Mouse (Mus musculus) embryo, embryonic 10 days (tissue): ENCODE data around the gene Gm13090.
A peak's percentile ranks its signal among the peaks of the same experiment; 100 is the strongest.

Experiments
- DNase-seq: peaks from one replicate; pipeline ENCODE4 v3.0.0-alpha.2; 2015; ENCODE audit warnings: low spot score

Gm13090 gene

DNA sequence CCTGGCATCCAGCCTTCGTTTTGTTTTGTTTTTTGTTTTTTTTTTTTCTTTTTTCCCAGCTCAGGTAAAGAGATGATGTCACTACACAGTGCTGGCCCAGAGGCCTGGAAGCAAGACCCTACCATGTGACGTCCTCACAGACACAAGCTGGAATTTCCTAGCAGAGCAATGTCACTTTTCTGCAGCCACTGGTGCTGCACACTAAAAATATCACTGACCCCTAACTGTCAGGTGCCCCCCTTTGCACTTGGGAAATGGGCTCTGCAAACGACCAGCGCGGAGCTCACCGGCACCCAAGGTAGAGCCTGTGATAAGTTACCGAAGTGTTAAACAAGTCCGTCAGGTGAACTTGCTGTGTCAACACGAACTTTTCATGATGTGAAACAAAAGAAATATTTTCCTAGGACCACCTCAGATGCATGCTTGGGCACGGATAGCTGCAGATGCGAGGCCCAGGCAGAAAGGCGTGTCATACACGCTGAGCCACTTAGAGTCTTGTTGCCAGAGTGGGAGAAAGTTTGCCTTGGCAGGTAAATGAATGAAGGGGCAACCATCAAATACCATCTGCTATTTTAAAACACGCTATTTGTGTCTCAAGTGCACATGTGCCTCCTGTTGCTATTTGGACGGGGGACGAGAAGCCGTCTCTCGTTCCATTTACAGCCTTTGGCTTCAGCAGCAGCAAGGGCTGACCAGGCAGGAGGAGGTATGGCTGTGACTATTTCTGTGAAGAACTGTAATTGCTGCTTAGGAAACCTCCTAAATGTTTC is 7.1 kb downstream of the Gm13090 start:
- DNase-seq: no peak

DNA sequence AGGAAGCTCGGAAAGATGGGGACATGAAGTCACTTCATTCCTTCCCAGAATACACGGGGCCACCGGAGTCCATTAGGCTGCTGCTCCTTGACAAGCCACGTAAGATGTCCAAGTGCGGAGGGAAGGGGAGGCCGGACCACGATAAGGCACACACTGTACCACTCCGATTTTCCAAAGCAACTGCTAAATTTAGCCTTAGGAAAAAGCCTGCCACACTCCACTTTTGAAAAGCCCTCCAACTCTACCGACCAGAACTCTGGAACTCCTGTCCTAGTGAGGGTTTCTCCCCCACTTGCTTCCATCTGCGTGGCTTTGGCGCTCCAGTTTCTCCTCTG is 7.7 kb downstream of the Gm13090 start:
- no peak for DNase-seq

DNA sequence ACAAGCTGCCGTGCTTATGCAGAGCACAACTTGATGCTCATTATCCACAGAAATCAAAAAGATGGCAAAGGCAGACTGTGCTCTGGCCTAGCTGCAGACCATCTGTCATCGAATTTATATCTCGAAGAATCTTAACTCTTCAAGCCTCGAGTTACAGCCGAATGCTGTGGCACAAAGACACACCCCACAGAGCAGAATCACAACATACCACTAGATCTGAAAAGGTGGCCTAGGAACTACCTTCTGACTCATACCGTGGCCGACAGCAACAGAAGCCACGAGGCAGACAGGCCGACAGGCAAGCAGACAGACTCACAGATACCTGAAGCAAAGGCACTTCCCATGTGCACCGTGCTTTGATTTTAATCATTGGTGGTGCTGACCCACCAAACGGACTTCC is 14.3 kb downstream of the Gm13090 start:
- no peak for DNase-seq

DNA sequence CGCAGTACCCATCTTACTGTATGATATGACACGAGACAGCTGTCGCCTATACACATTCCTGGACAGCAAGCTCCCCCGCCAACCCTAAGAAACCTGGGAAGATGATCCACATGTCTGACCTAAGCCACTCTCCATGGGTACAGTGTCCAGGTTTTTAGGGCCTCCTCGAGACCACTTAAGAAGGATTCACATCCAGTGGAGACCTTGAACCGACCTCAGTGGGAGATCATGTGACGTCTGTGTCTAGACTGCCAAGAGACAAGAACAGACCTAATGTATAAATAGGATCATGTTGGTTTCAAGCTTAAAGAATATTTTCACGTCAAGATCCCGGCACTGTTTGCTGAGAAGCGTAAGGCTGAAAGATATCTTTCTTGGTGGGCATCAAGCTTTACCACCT is 14.8 kb downstream of the Gm13090 start:
- no peak for DNase-seq

DNA sequence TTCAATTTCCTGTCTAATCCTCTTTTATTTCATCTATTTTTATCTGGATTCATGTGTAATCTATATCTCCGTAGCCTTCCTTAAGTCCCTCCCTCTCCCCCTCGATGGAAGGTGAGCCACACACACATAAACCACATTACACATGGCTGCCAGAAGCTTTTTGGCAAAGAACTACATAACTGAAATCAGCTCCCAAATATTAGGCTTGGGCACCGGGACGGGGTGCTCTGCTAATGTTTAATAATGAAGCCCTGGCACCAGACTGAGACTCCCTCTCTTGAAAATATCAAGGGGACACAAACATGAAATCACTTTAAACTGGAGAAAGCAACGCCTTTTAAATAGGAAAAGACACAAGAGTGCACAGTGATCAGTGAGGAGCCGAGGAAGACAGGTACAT is 16.5 kb downstream of the Gm13090 start:
- no peak for DNase-seq

DNA sequence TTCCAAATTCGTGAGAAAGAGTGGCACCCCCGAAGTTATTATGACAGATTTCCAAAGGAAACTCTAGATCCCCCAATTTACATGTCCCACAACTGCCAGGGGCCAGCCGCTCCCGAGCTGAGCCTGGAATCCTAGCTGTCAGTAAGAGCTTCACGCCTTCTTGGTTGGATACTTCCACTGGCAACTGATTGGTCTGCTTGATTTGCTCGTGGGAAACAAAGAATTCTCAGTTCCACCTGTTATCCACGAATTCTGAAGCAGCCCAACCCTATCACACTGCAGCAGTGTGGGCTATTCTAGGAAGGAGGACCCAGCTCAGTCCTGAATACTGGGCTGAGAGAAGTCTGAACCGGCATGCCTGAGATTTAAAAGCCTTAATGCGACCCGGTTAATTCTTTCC is 17.1 kb downstream of the Gm13090 start:
- DNase-seq: no peak

DNA sequence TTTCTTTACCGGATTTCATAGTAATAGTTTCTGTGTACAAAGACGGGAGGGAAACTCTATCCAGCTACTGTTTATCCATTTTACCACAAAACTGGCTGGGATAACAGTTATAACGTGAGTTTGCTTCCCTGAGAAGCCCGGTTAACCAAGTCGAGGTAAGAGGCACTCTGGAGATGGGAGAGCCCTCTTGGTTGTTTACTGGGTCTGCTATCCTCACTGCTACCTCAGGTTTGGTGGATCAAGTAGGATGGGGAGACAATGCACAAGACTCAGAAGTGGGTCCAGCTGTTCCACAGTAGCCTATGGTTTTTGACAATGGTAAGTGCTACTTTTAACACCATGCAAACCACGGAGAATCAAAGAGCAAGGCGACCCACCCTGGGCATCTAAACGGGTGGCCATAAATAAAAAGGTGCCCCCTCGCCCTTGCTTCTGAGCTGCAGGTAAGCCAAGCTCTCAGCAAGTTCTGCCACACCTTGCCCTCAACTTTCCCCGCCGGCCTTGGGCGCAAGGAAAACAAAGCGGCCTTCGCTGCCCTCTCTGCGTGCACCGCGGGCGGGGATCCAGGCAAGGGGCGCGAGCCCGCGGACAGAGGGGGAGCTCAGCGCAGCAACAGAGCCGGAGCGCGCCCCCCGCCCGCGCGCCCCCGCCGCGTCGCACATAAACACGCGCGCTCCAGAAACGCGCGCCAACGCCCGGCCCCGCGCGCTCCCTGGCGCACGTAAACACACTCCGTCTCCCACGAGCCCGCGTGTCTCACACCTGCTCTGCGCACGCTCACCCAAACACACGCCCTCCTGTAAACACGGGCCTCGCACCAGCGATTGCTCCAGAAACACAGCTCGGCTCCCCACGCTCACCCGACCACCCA is 18.0 kb downstream of the Gm13090 start:
- DNase-seq: peak; percentile 72

DNA sequence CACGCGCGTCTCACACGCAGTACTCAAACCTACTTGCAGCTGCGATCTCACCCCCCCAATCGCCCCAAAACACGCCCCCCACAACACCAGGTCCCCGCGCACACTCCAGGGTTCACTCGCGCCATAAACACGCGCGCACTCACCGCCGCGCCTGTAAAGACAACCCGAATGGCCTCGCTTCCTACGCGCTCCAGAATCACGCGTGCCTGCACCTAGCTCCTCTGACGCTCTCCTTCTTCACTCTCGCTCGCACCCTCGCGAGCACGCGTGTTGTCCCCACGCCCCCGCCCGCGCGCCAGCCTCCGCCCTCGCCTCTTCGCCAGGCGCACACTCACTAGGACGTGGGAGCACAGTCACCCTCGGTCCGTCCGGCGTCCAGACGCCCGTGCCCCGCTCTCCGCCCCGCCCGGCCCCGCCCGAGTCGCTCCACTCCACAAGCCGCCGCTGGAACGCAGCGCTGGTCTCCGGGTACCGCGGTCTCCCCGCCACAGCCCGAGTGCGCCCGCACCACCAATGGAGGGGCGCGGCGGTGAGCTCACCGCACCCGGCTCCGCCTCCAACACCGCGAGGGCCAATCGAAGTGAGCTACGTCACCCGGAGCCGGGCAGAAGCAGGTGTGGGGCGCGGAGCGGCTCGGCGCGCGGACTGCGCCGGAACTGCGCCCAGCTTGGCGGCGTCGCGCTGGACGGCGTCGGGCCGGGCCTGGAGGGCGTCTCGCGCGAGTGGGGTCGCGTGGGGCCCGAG is 18.8 kb downstream of the Gm13090 start:
- peak; percentile 97 for DNase-seq

DNA sequence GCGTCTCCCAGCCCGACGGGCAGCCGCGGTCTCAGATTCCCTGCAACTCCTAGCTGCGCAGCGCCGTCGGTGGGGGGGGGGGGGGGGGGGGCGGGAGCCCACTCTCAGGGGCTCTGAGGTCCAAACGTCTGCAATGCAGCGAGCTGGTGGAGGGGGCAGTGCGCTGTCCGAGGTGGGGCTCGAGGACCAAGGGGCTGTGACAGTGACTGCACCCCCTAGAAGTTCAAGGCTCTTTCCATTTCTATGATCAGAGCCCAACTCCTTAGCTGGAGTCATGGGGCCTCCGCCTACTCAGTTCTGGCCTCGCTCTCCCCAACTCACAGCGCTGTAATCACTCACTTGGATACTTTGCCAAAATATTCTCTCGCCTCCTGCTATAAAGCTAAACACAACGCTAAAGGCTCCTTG is 19.5 kb downstream of the Gm13090 start:
- DNase-seq: peak; percentile 11

DNA sequence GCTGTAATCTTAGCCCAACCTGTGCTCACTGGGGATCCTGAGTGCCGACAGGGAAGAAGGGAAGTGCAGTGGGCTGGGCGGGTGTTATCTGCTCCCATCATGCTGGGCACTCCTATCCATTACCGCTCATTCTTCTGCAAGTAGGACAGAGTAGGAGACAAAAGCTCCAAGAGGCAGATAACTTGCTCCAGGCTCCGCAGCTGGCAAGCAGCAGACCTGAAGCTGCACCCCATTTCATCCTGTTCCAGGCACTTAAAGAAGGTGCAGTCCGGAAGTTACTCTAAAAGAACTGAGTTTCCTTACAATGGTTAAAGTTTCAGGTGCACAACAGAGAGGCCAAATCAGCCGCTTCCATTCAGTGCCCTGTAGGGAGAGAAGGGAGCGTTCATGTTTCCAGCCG is 21.9 kb downstream of the Gm13090 start:
- DNase-seq: no peak

DNA sequence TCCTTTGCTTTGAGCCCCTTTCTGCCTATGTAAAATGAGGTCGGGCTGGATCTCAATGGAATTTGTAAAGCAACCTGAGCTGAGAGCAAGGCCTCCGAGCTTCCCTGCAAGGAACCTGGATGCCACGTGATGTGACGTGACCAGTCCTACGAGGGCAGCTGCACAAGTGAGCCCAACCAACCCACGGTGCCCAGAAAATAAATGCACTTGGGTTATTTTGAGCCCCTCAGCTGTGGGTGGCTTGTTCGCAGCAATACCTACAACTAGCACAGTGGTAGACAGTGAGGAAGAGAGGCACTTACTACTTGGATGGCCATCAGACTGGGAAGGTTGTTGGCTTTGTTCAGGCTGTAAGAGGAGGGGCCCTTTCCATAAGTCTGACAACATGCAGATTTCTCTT is 25.2 kb downstream of the Gm13090 start:
- DNase-seq: no peak

DNA sequence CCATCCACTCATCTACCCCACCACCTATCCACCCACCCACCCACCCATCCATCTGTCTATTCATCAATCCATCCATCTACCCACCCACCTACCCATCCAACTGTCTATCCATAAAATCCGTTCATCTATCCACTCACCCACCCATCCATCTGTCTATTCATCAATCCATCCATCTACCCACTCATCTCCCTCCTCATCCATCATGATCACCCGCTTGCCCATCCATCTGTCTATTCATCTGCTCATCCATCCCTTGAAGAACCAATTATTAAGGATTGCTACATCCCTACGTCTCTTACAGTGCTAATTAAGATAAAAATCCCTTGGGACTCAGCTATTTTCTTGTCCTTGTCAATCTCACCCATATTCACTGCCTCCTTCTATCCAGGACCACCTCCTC is 29.5 kb downstream of the Gm13090 start:
- no peak for DNase-seq

DNA sequence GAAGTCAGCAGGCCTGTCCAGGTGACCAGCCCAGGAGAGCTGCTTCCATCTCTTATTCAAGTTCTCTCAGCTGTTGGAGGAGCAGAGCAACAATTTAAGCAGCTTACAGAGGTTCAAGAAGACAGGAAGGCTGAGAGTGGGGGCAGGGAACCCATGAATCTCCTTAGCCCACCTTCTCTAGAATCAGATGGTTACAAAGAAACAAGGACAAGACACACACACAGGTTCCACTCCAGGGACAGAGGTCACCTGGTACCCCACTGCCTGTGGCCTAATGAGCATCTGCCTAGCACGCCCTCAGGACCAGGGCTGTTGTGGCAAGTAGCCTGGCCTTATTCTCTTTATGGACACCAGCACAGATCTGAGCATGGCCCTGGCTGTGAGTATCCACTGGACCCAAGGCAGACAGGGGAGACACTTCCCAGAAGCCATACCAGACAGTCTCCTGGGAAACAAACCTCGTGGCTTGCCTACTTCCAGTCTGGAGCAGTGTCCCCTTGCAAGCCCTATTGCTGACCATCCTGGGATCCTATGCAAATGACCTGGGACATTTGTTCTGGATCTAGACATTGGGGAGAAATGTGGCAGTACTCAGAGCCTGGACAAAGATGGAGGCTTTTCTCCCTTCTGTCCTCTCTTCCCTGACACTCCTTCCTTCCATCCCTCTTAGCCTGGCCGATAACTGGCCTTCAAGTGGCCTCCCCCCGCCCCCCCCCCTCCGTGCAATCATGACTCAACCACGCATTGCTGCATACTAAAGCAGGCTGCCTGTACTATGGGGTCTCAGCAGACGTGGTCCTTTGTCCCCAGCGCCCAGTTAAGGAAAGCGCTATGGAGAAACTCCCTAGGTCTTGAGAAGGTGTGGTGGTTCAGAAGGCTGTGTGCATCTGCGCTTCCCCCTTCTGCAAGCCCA is 38.5 kb downstream of the Gm13090 start:
- peak; percentile 64 for DNase-seq

DNA sequence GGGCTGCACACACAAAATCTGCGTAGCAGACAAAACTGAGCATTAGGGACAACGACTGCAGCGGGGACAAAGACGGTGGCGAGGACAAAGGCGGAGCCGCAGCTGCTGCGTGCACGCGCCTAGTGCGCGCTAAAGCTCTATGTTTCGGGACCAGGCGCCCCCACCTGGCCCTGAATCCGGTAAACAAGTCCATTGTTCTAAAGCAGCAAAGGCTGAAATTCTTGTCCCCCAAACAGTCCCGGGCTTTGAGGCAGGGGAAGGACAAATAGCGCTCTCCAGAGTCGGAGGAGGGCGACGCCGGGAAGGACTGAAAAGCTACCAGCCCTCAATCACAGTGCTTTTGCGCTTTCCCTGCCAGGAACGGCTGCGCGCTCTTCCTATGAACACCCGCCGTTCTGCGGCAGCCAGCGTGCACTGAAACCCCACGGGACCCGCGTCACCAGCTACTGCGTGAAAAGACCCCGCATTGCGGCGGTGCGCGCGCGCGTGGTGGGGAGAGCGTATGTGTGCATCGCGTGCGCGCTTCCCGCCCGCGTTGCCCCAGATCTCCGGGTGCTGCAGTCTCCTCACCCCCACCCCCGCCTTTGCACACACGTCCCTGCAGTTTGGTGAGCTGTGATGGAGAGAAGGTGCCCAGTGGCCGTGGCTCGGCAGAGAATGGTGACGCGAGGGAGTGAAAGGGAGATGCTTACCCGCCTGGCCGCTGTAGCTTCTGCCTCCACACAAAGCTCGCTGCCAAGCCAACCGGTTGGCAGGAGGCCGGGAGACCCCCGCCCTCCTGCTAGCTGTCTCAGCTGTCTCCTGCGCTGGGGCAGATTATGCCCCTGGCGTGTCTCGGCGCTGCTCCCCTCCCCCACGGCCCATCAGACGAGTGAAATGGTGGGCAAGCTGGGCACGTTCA is 39.5 kb downstream of the Gm13090 start:
- DNase-seq: peak; percentile 92

DNA sequence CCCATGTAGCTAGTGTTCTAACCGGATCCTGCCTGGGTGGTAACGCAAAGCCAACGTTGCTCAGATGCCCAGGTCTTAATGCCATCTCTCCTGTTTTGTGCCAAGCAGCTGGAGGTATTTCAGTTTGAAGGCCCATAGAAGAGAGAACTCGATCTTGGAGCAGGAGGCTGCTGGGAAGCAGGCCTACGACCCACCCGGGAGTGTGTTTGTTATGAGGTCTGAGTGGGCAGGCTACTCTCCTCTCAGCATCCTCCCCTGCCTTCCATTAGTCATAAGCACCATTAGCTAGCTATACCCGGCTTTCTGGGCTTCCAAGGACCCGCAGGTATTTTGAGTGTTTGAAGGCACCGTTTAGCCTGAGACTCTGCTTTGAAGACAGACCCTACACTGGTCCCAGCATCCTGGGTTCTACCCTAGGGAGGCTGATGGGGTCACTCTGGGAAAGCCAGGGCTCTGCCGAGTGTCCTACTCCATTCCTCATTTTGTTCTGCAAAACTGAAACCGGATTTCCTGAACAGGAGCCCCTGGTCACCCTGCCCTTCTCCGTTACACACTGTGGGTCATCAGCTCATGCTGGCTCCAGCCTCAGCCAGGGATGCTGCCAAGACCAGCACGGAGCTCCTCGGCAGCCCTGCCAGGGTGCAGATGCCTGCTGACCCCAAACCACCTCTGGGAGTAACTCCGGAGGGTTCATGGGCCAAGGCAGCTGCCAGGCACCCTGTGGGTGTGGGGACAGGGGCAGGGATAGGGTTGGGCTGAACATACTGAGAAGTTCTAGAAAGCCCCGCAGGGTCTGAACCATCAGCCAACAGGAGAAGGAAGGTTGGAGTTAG is 40.6 kb downstream of the Gm13090 start:
- no peak for DNase-seq

DNA sequence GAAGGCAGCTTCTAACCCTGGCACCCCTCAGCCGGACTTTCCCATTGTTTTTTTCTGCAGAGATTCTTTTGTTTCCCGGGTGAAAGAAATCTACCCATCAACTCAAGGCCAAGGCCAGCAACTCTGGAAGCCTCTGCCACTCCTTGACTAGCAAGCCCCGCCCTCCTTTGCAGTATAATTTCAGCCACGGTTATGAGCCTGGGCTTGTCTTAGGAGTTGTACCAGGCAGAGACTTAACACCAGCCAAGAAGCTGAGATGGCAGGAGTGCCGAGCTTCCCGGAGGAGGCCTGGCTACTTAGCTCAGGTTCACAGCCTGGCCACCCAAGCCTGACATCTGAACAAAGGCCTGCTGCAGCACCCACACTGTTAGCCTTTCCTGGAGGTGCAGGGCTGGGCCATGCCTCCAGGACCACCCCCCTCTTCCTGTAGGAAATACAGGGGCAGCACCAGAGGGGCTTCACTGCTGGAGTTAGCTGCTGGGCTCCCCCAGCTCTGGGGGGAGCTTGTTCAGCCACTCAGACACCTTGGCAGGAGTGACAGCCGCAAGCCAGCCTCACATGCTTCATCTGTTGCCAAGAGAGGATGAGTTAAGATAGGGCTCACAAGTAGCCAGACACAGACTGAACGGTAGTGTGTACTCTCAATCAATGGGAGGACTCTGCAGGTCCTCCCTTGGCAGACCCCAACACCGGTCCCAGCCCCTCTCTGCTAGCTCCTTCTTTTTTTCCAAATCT is 41.6 kb downstream of the Gm13090 start:
- no peak for DNase-seq

DNA sequence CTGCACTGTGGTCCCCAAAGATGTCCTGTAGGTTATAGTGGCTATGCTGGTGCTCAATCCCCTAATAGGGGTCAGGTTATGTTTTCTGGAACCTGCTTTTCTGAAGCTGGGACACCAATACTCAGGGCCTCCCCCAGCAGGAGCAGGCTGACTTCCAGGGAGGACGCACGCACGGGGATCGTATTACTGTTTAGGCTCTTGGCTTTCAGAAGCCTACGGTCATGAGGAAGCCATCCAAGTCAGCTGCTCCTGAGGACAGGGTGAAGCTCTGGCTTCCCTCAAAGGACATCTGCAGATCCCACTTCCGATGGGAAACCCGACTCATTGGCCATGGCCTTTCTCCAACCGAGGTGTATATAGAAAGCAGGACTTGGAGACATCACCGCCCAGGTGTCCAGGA is 43.1 kb downstream of the Gm13090 start:
- DNase-seq: no peak

DNA sequence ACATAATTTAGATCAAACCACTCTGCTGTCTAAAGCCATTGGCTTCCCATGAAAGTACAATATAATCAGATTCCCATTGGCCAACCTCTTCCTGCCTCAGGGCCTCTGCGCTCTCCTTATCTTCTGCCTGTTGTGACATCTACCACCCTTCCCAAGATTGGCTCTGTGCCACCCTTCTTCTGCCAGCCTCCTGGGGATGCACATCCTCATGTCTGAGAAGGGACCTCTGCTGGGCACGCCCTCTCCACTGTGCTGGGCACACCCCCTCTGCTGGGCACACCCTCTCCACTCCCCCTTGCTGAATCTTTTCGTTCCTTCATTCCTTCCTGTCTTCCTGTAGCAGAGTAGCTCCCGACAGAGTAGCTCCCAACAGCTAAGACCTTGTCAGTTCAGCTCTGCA is 44.4 kb downstream of the Gm13090 start:
- DNase-seq: no peak

DNA sequence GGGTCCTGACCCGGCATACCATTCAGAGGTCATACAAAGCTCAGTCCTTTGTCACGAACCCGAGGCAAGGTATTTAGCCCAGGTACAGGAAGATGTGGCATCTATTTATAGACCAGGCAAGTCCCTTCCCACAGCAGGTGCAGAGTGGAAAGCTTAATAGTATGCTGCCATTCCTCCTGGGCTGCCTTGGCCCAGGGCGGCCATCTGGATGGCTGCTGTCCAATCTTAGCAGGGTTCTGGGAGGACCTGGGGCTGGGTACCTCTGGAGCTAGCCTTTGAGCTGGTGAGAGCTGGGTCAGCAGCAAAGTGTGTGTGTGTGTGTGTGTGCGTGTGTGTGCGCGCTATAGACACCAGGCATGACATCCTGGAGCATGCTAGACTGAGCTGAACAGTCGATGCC is 46.1 kb downstream of the Gm13090 start:
- no peak for DNase-seq
